Mouse (Mus musculus) small intestine, adult 10 weeks (tissue): ENCODE measurements around the gene Ckmt2. TPM values are rescaled to one million over a fixed set of nuclear protein-coding genes. Genes with fewer than 3 reads are reported as not detected.

ENCODE experiments used
- polyA plus RNA-seq: library from polyadenylated mRNA; stranded (reverse); fragments of 350-450 nt; fragmentation: Illumina TruSeq; extraction: RNeasy Lipid Tissue Mini Kit (QIAGEN cat#74804); gene quantifications from one replicate; pipeline ENCODE4 v1.2.3, GENCODE M21; 2014; ENCODE audit warnings: low replicate concordance

The Ckmt2 gene
- polyA plus RNA-seq, result not detected

DNA sequence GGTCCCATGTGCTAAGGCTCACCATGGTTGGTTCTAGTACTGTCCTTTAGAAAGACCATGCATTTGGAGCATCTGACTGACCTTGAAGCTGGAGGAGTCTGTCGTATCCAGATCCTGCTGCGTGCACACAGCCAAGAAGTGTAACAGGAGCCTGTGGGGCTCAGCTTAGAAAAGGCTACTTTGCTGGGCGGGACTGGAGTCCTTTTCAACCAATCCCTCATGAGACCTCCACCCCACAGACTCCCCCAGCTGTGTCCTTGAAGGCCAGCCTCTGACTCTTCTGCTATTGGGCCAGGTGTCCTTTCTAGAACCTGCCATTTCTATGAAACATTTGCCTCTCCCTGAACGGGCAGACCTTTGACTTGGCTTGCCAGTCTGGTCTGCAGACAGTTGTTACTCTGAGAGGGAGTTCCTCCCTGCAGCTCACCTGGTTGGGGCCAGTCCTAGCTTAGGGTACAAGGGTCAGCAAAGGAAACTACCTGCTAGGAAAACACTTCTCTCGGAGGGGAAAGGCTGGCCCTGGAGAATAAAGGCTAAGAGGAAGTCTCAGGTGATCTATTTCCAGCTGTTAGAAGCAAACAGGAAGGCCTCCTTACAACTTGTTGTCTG, at the start of gene Ckmt2:
TSS of gene Ckmt2 (minus strand) at position 145 of the 609 bp plus-strand sequence.

GRCm38 (mm10) chr13:91807155-91807839, 69.4 kb downstream of the Ckmt2 start, which contains the start of gene Zcchc9:
Gene Zcchc9 (minus strand): TSS chr13:91807705.

Other genes with a start within 250 kb of the Ckmt2 start
- gene Acot12, start 135.4 kb downstream of the Ckmt2 start, polyA plus RNA-seq, result 105 TPM
- gene Zcchc9, start 69.2 kb downstream of the Ckmt2 start, polyA plus RNA-seq, result 53.2 TPM